34 mouse cellular contexts compared by ENCODE assay signal in genomic region chr3:100935521-100935920, GRCm38 (mm10).
"Had no signal": no experiment of that assay in that cellular context is flagged by ENCODE, and none has a peak within 500 bp of the region (broad histone marks: within the 10 kb centered on the region; RNA-seq: fewer than 3 reads in every experiment).

No protein-coding gene starts in this region.

- H3K27me3 ChIP-seq: heart, embryonic 12.5 days; heart, embryonic 13.5 days; heart, embryonic 15.5 days; hindbrain, embryonic 12.5 days; hindbrain, embryonic 13.5 days; hindbrain, embryonic 15.5 days; intestine, embryonic 15.5 days; kidney, embryonic 15.5 days had no signal

- H3K9ac ChIP-seq: heart, embryonic 12.5 days; heart, embryonic 13.5 days; heart, embryonic 15.5 days; hindbrain, embryonic 12.5 days; hindbrain, embryonic 13.5 days; hindbrain, embryonic 14.5 days; hindbrain, embryonic 15.5 days; intestine, embryonic 15.5 days; kidney, embryonic 15.5 days had no signal

- H3K4me3 ChIP-seq: heart, embryonic 10.5 days; heart, embryonic 12.5 days; heart, embryonic 13.5 days; heart, embryonic 15.5 days; hindbrain, embryonic 10.5 days; hindbrain, embryonic 12.5 days; hindbrain, embryonic 13.5 days; hindbrain, embryonic 15.5 days; intestine, embryonic 15.5 days; kidney, embryonic 15.5 days; layer of hippocampus, adult 2 months had no signal

- H3K9me3 ChIP-seq: heart, embryonic 10.5 days; heart, embryonic 12.5 days; heart, embryonic 13.5 days; heart, embryonic 15.5 days; hindbrain, embryonic 10.5 days; hindbrain, embryonic 12.5 days; hindbrain, embryonic 13.5 days; hindbrain, embryonic 15.5 days; intestine, embryonic 15.5 days; kidney, embryonic 15.5 days had no signal

- DNase-seq: heart, postnatal 10 days; heart, postnatal 14 days; heart, postnatal 36 days; heart, postnatal 4 days; kidney, adult 11 months; kidney, adult 18-20 months; kidney, adult 2 months; kidney, adult 8-10 months; kidney, adult 9 months; kidney, postnatal 10 days; kidney, postnatal 14 days; kidney, postnatal 25 days; kidney, postnatal 36 days; kidney, postnatal 4 days; layer of hippocampus, adult 9-11 months; layer of hippocampus, postnatal 36 days had no signal

- H3K4me1 ChIP-seq: heart, embryonic 10.5 days; heart, embryonic 12.5 days; heart, embryonic 13.5 days; heart, embryonic 15.5 days; hindbrain, embryonic 10.5 days; hindbrain, embryonic 12.5 days; hindbrain, embryonic 13.5 days; hindbrain, embryonic 15.5 days; intestine, embryonic 15.5 days had no signal

- H3K27ac ChIP-seq: heart, embryonic 10.5 days; heart, embryonic 13.5 days; heart, embryonic 15.5 days; hindbrain, embryonic 10.5 days; hindbrain, embryonic 12.5 days; hindbrain, embryonic 13.5 days; hindbrain, embryonic 14.5 days; hindbrain, embryonic 15.5 days; hindbrain, postnatal 0 days; intestine, embryonic 15.5 days; kidney, embryonic 15.5 days; kidney, postnatal 0 days; layer of hippocampus, adult 2 months had no signal

- H3K4me2 ChIP-seq: heart, embryonic 12.5 days; heart, embryonic 13.5 days; heart, embryonic 15.5 days; hindbrain, embryonic 12.5 days; hindbrain, embryonic 13.5 days; hindbrain, embryonic 14.5 days; hindbrain, embryonic 15.5 days; intestine, embryonic 15.5 days; kidney, embryonic 15.5 days had no signal

- ATAC-seq: hindbrain, embryonic 16.5 days; hindbrain, postnatal 0 days; inflammation-experienced regulatory T-cells, adult 6 months; intestine, embryonic 15.5 days; intestine, embryonic 16.5 days; intestine, postnatal 0 days had no signal
